Mouse (Mus musculus): ENCODE results near the gene Pmel.

Gene Pmel

DNA sequence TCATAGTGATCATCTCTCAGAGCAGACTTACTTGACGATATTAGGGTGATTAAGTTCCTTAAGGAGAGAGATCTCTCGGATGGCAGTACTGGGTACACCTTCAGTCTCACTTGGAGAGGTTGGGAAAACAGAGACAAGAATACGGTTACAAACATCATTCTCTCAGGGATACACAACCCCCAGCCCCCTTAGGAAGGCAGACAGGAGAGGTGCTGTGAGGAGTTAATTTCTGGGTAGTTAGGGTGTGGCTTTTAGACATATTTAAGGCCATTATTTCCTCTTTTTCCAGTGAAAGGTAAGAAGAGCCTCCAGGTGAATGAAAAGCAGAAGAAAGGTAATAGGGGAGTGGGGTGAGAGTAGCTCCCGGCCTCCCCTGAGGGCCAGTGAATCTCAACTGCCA, at the start of gene Pmel:
TSS of gene Pmel (plus strand) at position 301 of the 400 bp plus-strand sequence.
- no peak for DNase-seq

DNA sequence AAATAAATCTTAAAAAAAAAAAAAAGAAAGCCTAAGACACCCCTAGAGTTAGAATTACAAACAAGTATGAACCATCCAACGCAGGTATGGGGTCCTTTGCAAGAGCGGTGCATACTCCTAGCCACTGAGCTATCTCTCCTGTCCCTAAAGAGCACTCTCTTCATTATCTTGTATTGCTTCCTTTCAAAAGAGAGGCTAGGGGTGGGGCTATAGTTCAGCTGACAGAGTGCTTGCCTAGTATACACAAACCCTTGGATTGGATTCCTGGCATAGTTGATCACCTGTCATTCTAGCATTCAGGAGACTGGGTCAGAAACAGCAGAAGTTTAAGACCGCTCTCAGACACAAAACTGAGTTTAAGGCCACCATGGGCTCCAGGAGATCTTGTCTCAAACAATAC, 48.7 kb upstream of the Pmel start:
- peak in 1 of 2 experiments; percentile 45 for DNase-seq

DNA sequence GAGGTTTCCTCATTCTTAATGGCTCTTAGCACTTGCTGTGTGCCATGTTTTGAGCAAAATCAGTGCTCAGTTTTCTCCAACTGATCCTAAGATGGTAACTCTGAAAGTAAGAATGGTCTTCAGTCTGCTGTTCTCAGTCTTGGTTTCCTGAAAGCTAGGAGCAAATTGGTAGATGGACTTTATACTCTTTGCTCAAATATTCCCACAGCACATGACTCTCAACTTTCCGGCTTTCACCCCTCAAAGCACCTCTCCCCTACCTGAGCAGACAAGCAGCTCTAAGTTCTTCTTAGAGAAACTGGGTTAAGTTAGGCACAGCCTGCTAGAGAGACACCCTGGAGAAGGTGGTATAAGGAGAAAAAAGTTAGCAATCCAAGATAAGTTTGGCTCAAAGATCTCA, 47.3 kb upstream of the Pmel start:
- no peak for DNase-seq

DNA sequence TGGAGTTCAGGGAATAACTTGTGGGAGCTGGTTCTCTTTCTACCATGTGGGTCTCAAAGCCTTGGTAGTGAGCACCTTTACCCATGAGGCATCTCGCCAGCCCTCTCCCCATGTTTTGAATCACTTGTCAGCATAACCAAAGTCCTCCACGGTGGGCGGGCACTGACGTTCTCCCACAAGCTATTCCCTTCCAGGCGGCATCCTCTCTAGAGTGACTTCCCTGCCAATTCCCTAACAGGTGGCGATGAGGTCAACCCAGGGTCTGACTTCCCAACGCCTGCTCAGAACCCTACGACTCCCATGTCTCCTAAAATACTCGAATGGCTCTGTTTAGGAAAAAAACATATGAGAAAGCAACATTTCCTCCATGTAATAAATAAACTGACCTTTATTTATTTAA, 46.2 kb upstream of the Pmel start:
- DNase-seq = no peak

DNA sequence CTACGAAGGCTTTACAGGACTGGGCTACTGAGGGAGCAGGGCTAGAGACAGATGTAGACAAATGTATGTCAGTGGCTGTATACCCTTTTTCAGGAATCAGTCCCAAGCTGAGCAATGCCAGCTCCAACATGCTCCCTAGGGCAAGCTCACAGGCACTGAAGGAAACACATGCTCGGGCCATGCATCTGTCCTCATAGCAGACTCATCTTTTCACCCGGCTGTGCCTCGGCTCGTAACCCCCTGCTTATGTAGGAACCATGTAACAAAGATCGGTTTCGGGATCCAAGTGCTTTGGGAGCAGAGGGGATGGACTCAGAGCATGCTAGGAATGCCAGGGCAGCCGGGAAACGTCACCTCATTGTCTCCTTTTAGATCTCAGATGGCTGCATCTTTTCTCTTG, 44.5 kb upstream of the Pmel start:
- no peak for DNase-seq

DNA sequence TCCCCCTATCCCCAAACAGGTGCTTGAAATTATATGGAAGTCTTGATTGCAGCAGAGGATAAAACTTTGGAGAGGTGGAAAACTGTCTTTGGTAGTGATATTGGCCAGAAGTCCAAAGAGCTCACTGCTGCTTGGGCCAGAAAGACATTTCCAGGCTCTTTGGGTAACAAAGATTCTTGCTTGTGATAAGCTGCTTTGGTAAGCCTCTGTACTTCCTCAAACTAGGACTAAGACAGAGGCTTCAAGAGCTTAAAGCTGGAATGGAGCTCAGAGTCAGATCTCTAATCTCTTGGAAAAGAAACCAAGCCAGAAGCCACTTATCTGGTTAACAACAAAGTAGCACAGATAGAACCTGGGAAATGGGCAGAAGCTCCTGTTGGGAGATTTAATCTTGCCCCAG, 41.5 kb upstream of the Pmel start:
- no peak for DNase-seq

DNA sequence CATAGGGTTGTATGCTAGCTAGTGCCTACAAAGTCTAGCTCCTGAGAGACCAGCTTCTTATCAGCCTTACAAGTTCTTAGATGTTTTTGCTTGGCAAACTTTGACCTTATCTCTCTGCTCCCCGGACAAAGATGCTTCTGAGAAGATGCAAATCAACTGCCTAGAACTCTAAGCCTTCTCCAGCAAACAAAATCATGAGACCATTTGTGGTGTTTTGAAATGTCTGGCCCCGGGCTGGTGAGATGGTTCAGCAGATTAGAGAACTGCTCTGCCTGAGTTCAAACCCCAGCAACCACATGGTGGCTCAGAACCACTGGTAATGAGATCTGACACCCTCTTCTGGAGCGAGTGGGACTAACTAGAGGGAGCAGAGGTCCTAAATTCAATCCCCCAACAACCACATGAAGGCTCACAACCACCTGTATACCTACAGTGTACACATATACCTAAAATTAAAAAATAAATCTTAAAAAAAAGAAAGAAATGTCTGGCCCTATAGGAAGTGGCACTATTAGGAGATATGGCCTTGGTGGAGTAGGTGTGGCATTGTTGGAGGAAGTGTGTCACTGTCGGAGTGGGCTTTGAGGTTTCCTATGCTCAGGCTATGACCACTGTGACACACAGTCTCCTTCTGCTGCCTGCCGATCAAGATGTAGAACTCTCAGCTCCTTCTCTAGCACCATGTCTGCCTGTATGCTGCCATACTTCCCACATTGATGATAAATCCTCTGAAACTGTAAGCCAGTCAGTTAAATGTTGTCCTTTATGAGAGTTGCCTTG, 40.4 kb upstream of the Pmel start:
- no peak for DNase-seq

DNA sequence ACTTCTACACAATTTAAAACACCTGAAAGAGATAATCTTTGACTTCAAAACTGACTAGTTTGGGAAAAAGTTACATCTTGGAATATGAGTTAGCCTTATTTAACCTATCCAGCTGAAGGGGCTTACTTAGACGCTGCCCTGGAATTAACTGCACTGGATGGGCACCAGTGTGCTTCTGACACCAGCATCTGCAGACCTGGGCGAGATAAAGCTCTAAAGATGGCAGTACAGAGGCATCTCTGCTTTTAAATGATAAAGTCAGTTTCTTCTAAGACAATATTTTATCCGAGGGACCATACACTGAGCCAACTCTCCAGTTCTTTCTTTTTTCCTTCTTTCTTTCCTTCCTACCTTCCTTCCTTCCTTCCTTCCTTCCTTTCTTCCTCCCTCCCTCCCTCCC, 39.2 kb upstream of the Pmel start:
- DNase-seq = no peak

DNA sequence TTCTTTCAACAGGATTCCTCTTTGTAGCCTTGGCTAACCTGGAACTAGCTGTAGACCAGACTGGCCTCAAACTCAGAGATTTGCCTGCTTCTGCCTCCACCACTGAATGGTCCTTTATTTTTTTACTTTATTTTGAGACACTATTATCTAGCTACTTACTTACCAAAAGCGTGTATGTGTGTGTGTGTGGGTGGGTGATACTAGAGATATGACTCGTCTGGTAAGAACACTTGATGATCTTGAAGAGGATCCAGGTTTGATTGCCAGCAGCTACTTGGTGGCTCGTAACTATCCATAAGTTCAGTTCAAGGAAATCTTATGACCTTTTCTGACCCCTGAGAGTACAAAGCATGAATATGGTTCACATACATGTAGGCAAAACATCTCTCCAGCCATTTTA, 38.7 kb upstream of the Pmel start:
- no peak for DNase-seq

DNA sequence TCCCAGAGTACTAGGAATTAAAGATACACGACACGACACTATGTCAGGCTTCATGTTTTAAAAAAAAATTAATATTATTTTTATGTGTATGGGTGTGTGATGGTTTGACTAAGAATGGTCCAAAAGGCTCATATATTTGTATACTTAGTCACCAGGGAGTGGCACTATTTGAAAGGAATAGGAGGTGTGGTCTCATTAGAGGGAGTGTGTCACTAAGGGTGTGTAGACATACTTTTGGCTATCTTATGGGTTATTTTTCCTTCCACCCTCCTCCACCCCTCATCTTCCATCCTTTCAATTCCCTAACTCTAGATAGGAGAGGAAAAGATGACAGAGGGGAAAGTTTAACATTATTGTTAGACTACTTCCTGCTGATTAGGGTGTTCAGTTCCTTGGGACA, 38.2 kb upstream of the Pmel start:
- DNase-seq = no peak

DNA sequence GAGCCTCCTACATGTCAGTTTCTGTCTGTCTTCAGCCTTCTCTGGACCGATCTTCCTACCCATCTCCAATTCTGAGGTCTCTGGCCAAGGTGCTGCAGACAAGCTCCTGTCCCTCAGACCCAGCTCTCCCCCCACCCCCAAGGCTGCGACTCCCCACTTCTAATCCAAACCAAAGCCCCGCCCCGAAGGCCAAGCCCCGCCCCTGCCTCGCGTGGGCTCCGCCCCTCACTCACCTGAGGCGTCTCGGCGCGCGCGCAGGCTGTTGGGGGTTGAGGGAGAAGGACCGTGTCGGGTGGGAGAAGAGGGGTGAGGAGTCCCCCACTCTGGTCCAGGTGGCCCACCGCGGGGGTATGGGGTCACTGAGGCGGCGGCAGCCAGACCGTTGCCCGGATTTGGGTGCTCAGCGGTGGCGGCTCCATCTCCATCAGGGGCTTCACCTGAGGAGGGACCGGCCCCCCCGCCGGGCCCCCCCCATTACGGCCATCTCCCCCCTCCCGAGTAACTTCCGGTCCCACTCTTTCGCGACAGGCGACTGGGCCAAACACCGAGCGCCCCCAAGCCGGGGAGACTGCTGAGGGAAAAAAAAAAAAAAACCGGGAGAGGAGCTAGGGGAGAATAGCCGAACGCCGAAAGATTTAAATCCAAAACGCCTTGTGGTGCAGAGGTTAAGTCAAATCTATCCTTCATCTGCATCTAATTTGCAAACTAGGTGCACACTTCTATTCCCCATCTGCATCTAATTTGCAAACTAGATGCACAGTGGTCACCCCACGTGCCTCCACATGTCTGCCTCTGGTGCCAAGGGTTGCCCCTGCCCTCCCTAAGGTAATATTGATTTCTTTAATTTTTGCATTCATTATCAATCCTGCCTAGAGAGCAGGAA, 35.0 kb upstream of the Pmel start:
- peak; percentile 64 to 80 for DNase-seq

DNA sequence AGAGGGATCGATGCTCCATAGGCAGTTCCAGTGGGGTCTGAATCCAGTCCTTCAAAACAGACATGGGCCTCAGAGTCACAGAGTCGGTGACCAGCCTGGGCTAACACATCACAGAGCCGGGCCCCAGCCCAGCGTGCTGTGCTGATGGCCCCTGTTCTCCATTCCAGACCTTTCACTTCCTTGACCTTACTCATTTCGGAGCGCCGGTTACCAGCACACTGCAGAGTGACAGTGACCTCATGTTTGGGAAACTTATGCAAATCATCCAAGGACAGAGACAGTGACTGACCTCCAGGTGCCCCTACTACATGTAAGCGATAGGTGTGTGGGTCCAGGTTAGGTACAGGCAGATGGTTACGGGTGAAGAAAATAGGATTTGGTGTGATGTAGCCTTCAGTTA, 32.8 kb upstream of the Pmel start:
- DNase-seq = no peak

DNA sequence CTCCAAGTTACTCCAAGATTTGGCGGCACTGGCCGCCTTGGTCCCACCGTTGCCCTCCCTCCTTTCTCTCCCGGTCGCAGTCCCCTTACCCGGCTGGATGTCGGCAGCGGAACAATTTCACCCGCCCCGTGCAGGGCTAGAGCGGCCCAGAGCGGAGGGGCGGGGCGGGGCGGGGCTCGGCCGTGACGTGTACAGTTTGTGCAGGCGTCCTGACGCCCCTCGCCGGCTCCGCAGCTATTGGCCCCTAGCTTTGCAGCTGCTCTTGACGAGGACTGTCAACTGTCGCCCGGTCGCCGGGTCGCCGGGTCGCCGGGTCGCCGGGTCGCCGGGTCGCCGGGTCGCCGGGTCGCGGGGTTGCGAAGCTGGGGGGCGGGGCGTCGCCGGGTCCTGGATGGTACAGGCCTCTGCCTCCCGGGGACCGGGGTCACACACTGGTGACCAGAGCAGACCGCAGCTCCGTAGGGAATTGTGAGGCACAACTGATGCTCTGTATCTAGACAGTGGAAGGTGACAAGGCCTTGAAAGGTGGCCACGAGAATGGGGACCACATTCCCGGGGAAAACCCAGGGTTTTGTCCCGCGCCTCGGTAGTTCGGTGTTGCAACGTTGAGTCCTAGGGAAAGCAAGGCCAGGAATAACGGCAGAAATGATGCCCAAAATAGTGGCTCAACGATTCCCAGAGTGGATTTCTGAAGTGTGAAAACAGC, 30.1 kb upstream of the Pmel start, which contains the start of gene Suox:
TSS of gene Suox (minus strand) at position 311 of the 706 bp plus-strand sequence.
- DNase-seq = peak; percentile 86 to 88

DNA sequence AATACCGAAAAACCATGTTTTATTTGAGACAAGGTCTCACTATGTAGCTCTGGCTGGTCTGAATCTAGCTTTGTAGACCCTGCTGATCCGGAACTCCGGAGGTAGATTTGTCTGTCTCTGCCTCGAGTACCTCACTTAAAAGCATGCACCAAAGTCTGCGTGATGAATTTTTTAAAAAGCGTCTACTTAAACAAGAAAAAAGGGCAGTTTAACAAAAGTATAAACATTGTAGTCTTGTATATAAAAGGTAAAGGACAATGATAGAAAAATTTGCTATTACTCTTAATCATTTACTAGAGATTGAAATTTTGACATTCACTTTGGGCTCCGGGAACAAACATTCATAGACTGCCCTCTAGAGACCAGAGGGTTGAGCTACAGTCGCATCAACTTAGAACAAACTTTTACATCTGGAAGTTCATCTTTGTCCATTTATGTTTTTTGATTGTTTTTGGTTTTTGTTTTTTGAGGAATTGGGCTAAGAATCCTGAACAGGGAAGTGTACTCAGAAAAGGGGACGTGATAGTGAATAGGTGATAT, 29.5 kb upstream of the Pmel start:
- peak in 1 of 2 experiments; percentile 24 for DNase-seq

DNA sequence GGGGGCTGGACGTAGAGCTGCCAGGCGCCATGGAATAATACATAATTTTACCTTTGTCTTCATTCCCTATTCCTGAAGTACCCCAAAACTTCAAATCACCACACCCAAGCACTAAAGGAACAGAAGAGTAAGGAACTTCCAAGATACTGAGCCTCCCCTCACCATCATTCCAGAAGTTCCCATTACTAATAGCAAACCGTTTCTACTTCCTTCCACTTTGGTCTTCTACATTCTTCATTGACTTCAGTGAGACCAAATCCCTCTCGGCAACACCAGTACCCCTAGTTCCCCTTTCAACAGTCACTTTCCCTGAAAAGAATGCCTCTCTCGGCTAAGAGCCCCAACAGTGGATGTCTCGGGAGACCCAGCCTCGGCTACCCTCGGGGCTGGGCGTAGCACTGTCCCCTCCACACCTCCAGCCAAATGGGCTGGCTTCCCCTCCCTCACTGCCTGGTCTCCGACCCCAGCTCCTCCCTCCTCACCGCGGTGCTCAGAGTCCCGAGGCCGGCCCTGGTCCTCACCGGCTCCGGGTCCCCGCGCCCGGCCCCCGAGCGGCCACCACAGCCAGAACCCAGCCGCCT, 8.5 kb upstream of the Pmel start:
- no peak for DNase-seq

DNA sequence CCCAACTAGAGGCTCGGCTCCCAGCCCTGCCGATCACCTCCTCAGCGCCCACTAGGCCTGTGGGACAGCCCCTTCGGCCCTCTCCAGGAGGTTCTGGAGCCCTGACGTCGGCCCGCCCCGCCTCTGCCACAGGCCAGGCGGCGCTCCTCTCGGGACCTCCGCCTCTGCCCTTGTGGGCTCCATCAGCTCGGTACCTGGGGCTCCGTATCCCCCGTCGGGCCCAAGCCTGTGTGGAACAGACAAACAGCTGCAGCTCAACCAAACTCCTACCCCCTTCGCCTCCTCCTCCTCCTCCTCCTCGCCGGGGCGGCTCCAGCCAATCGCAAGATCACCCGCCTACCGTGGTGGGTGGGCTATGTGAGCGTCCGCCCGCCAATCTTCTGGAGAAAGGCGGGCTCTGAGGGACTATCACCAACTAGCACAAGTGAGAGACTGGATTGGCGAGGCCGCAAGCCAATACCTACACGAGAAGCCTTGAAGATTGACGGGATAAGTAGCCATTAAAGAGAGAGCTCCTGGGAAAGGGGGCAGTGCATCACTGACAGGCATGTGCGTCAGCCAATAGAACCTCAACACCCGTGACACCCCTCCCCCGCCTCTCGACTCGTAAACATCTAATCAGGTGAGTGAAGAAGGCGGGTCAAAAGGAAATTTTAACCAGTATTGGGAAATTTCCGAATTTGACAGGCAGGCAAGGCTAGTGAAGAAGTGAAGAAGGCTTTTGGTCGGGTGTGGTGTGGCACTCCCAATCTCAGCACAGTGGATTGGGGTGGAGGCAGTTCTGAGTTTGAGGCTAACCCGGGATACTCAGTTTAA, 7.8 kb upstream of the Pmel start, which contains the start of gene Rab5b:
TSS of gene Rab5b (minus strand) at position 273 of the 816 bp plus-strand sequence.
- peak; percentile 99 for DNase-seq

DNA sequence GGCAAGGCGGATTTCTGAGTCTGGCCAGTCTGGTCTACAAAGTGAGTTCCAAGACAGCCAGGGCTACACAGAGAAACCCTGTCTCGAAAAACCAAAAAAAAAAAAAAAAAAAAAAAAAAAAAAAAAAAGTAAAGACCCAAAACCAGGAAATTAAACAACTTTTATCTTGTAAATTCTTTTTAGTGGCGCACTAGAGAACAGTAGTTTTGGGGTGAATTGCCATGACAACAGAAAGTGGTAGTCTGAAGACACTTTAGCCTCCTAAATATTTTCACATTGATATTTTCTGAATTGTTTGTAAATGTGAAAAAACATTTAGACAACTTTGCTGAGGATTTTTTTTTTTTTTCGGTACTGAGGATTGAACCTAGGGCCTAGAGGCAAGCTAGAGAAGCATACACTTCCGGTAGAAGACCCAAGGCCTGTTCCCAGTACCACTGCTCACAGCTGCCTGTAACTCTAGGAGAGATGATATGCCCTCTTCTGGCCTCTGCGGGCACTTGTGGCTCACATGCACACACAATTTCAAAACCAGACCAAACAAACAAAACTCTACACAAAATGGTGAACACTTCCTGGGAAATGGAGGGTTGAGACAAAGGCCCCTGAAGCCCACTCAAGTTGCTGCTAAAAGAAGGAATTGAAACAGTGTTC, 6.8 kb upstream of the Pmel start:
- no peak for DNase-seq

DNA sequence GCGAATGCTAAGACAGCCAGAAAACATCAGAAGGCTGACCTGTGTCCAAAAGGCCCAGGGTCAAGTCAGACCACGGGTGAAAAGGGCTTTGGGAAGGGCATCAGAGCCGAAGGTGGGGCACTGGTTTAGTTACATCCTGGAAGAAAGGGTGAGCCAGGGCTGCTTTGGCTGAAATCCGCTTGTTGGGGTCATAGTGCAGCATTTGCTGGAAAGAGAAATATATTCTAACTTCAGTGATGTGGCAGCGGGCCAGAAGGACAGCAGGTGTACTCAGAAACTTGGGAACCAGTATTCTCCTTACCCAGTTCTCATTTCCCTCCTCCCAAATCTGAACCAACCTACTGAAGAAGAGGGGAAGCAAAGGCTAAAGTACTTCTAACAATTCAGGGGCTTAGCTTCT, 5.0 kb upstream of the Pmel start:
- DNase-seq = no peak

DNA sequence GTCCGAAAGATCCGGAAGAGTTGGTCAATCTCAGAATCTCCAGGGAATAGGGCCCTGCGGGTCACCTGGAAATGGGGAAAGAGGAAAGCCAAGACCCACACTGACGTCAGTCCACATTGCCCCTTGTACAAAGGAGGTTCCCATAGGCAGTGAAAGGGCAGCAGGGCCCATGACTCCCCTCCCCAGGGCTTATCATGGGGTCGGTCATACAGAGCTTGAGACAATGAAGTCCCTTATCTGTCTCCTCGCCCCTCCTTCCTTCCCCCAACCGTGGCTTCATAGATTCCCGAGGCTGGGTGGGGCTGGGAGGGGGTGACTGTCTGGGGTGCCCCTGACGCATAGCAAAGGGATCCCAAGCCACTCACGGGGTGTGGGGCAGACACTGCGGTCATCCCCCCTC, 4.4 kb upstream of the Pmel start:
- no peak for DNase-seq

DNA sequence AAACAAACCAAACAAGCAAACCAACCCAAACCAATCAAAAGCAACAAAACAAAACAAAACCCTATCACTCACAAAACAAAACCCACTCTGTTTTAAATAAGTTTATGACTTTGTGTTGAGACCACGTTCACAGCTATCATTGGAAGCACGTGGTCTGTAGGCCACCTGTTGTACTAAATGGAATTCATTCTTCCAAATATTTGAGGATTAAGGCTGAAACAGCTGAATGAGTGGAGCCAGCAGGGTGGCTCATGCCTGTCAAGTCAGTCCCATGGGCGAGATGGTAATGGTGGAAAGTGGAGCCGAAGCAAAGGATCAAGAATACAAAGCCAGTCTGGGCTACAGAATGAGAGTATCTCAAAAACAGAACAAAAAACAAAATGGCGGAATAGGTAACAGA, 3.3 kb upstream of the Pmel start:
- DNase-seq = no peak

DNA sequence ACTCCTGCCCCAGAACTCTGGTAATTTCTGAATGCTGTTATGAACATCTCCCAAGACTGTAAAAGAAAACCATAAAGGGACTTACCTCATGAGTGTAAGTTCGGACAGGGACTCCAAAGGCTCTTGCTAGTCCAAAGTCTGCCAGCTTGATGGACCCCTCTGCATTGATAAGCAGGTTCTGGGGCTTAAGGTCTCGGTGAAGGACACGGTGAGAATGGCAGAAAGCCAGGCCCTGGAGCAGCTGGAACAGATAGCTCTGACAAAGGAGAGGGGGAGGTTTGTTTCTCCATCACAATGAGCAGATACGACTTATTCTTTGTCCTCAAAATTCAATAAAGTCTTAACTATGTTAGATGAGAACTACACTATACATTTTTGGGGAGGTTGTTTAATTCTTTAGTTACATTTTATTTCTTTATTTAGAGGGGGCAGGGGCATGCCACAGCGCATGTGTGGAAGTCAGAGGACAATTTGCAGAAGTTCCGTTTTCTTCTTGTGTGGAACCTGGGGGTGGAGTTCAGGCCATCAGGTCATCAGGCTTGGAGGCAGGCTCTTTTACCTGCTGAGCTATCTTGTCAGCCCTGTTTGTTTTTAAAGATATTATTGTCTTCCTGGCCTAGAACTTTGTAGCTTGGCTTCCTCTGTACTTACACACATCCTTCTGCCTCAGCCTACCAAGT, 1.5 kb upstream of the Pmel start:
- no peak for DNase-seq
